Mouse (Mus musculus): ENCODE results near the gene Scamp4. TPM values are rescaled to one million over a fixed set of nuclear protein-coding genes. Genes with fewer than 3 reads are reported as not detected.

Scamp4 gene
- polyA plus RNA-seq, 1 experiment from 2014 or later = 105 TPM

DNA sequence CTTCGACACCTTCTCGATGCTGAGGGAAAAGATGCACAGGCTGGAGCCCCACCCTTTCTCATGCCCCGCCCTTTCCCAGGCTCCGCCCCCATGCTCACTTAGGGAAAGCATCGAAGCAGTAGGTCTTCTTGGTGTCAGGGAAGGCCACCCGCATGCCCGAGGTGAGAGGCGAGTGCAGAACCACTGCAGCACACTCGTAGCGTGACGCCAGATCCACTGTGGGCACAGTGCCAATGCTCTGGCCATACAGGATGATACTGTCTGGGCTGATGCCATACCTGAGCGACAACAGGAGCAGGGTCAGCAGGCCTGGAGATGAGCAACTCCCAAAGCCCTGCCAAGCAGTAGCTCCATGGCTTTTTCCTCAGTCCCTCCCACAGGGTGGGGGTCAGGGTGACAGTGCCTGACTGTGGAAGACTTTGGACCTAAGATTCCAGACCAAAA, 18.6 kb upstream of the Scamp4 start:
- Histone ChIP-seq H3K4me2 (replicated peaks) (0 out of 2 replicates have a peak overlapping the region, but pooled peaks have one; percentile 5), H3K9ac (peak overlapping the region; percentile 24; the same call in 1 of the 2 replicates), H3K27me3 (replicated peaks) (no peaks in the 10 kb centered on the region), H3K36me3 (peaks cover 16% of the 10 kb centered on the region), H3K4me1 (replicated peaks) (peaks cover 36% of the 10 kb centered on the region), H3K9me3 (no peaks in the 10 kb centered on the region), H3K27ac (peak overlapping the region; percentile 33; the same call in 1 of the 2 replicates), H3K4me3 (replicated peaks) (no peak overlapping the region)
- WGBS = 56% methylated on average over 12 of the region's 12 CpGs
- ATAC-seq = 0 out of 2 replicates have a peak, but pooled peaks have one; percentile 11

DNA sequence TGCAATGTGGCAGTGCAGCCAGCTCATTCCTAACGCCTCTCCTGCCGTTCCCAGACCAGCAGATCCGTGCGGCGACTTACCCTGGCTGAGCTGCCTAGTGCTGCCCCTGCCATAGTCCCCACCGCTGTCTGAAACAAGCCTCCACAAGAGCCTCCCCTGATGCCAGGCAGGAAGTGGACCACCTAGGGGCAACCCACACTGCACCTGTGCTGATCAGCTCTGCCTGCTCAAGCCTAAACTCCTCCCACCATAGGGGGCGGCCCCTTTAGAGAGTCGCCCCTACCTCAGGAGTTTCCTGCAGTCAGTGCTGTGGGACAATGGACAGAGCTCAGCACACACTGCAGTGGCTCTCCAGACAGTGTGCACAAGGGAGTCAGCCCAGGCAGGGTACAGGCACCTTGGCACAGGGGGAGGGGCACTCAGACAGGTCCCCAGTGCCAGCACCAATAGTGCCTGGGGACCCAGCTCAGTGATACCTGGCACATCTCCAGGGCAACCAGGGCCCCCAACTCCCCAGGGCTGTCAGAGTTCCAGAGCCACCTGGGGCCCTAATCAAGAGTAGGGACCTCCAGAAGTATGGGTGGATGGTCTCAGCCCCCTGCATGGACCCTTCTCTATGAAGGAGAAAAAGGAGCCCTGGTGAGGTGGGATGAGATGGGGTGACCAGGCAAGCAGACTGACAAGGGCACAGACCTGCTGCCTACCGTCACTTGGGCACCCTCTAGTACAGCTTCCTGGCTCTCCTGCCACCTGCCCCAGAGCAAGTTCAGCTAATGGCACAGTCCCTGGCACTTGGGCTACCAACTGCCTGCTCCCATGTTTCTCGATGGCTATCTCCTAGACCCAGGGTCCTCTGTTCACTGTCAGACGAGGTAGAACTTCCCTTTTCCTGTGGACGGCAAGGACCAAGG, 17.8 kb upstream of the Scamp4 start:
- H3K4me3 ChIP-seq (replicated peaks) = no peak overlapping the region
- peak overlapping the region; percentile 24; the same call in 1 of the 2 replicates for H3K9ac ChIP-seq
- H3K4me2 ChIP-seq (replicated peaks) = peak overlapping the region; percentile 29; the same call in 1 of the 2 replicates
- peaks cover 36% of the 10 kb centered on the region for H3K4me1 ChIP-seq (replicated peaks)
- 74% methylated on average over 12 of the region's 12 CpGs for WGBS
- peak overlapping the region; percentile 33; the same call in 1 of the 2 replicates for H3K27ac ChIP-seq
- H3K36me3 ChIP-seq = peaks cover 16% of the 10 kb centered on the region
- H3K27me3 ChIP-seq (replicated peaks) = no peaks in the 10 kb centered on the region
- ATAC-seq = 0 out of 2 replicates have a peak, but pooled peaks have one; percentile 4
- no peaks in the 10 kb centered on the region for H3K9me3 ChIP-seq

GRCm38 (mm10) chr10:80585581-80585980, 17.1 kb upstream of the Scamp4 start:
- Histone ChIP-seq H3K4me1 (replicated peaks) (peaks cover 36% of the 10 kb centered on the region), H3K9ac (no peak overlapping the region), H3K27me3 (replicated peaks) (no peaks in the 10 kb centered on the region), H3K27ac (no peak overlapping the region), H3K9me3 (no peaks in the 10 kb centered on the region), H3K36me3 (peaks cover 16% of the 10 kb centered on the region), H3K4me2 (replicated peaks) (peak overlapping the region; percentile 29), H3K4me3 (replicated peaks) (no peak overlapping the region)
- WGBS = 89% methylated on average over 8 of the region's 8 CpGs
- ATAC-seq = no peak

- WGBS = 90% methylated on average over 44 of the region's 51 CpGs
- Histone ChIP-seq H3K36me3 (peaks cover 16% of the 10 kb centered on the region), H3K9me3 (no peaks in the 10 kb centered on the region), H3K4me3 (replicated peaks) (peak overlapping the region; percentile 15; the same call in 1 of the 2 replicates), H3K27ac (0 out of 2 replicates have a peak overlapping the region, but pooled peaks have one; percentile 22), H3K4me1 (replicated peaks) (peaks cover 36% of the 10 kb centered on the region), H3K27me3 (replicated peaks) (no peaks in the 10 kb centered on the region), H3K9ac (0 out of 2 replicates have a peak overlapping the region, but pooled peaks have one; percentile 14), H3K4me2 (replicated peaks) (peak overlapping the region; percentile 29)
- no peak for ATAC-seq
These were observed 16.0 kb upstream of the Scamp4 start for GRCm38 (mm10) chr10:80586407-80587304.

- ATAC-seq = no peak
- 52% methylated on average over 3 of the region's 4 CpGs for WGBS
- Histone ChIP-seq H3K4me2 (replicated peaks) (no peak overlapping the region), H3K9ac (0 out of 2 replicates have a peak overlapping the region, but pooled peaks have one; percentile 14), H3K9me3 (no peaks in the 10 kb centered on the region), H3K27ac (0 out of 2 replicates have a peak overlapping the region, but pooled peaks have one; percentile 22), H3K36me3 (peaks cover 16% of the 10 kb centered on the region), H3K27me3 (replicated peaks) (no peaks in the 10 kb centered on the region), H3K4me1 (replicated peaks) (peaks cover 36% of the 10 kb centered on the region), H3K4me3 (replicated peaks) (no peak overlapping the region)
These were observed 15.4 kb upstream of the Scamp4 start for GRCm38 (mm10) chr10:80587305-80587657.

GRCm38 (mm10) chr10:80589127-80589878, 13.4 kb upstream of the Scamp4 start:
- Histone ChIP-seq H3K27me3 (replicated peaks) (no peaks in the 10 kb centered on the region), H3K9ac (peak overlapping the region; percentile 95), H3K36me3 (peaks cover 6% of the 10 kb centered on the region), H3K9me3 (no peaks in the 10 kb centered on the region), H3K4me2 (replicated peaks) (peak overlapping the region; percentile 93), H3K4me1 (replicated peaks) (peaks cover 31% of the 10 kb centered on the region), H3K4me3 (replicated peaks) (peak overlapping the region; percentile 90), H3K27ac (0 out of 2 replicates have a peak overlapping the region, but pooled peaks have one; percentile 9)
- WGBS = 16% methylated on average over 12 of the region's 12 CpGs
- ATAC-seq = no peak

GRCm38 (mm10) chr10:80589879-80590854, 12.5 kb upstream of the Scamp4 start, which contains the start of gene Abhd17a:
Abhd17a (minus strand) TSS chr10:80590341.
- peak; percentile 98 for ATAC-seq
- H3K27ac ChIP-seq = peak within 1 kb of the TSS; percentile 66; the same call in 1 of the 2 replicates
- H3K4me2 ChIP-seq (replicated peaks) = peak within 1 kb of the TSS; percentile 93
- peaks cover 6% of the 10 kb centered on the region for H3K36me3 ChIP-seq
- under 1% methylated on average over 69 of the region's 73 CpGs for WGBS
- peak within 1 kb of the TSS; percentile 90 for H3K4me3 ChIP-seq (replicated peaks)
- H3K9me3 ChIP-seq = no peaks in the 10 kb centered on the region
- no peaks in the 10 kb centered on the region for H3K27me3 ChIP-seq (replicated peaks)
- peak within 1 kb of the TSS; percentile 95 for H3K9ac ChIP-seq
- peaks cover 24% of the 10 kb centered on the region for H3K4me1 ChIP-seq (replicated peaks)

DNA sequence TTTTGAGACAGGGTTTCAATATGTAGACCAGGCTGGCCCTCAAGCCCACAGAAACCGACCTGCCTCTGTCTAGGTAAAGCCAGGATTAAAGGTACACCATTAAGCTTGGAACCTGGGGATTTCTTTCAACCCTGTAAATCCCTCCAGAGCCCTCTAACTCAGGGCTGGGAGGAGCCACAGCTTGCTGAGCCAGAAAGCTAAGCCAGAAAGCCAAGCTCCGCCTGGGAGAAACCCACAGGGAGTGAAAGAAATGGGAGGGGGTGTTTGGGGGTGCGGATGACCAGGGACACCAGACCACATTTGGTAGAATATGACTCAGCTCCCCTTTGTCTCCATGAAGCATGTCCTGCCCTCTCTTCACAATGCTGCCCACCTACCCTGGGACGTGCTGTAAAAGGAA, 6.4 kb upstream of the Scamp4 start:
- Histone ChIP-seq H3K4me3 (replicated peaks) (no peak overlapping the region), H3K4me1 (replicated peaks) (no peaks in the 10 kb centered on the region), H3K27me3 (replicated peaks) (no peaks in the 10 kb centered on the region), H3K9me3 (no peaks in the 10 kb centered on the region), H3K9ac (no peak overlapping the region), H3K36me3 (no peaks in the 10 kb centered on the region), H3K27ac (no peak overlapping the region), H3K4me2 (replicated peaks) (no peak overlapping the region)
- no peak for ATAC-seq
- 48% methylated on average over 4 of the region's 4 CpGs for WGBS

DNA sequence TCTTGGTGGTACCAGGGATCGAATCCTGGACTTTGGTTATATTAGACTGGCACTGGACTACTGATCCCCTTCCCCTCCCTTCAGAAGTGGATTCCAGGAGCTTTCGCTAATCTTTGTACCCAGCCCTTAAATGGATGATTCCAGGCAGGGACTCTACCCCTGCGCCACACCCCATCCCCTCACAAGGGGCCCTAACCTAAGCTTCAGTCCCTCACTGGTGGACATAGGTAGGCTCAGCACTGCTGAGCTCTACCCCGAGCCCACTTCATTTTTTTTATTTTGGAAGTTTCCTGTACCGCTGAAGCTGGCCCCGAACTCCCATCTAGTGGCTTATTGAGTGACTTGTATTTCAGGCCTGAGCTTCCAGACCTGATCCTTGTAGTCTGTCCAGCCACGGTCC, 692 bp downstream of the Scamp4 start:
- peak overlapping the region; percentile 75 for H3K9ac ChIP-seq
- no peaks in the 10 kb centered on the region for H3K27me3 ChIP-seq (replicated peaks)
- ATAC-seq = peak; percentile 23
- H3K36me3 ChIP-seq = peaks cover 24% of the 10 kb centered on the region
- WGBS = 27% methylated on average over 7 of the region's 7 CpGs
- peak overlapping the region; percentile 82 for H3K4me3 ChIP-seq (replicated peaks)
- peaks cover 26% of the 10 kb centered on the region for H3K4me1 ChIP-seq (replicated peaks)
- H3K4me2 ChIP-seq (replicated peaks) = peak overlapping the region; percentile 69
- H3K9me3 ChIP-seq = no peaks in the 10 kb centered on the region
- peak overlapping the region; percentile 93 for H3K27ac ChIP-seq

DNA sequence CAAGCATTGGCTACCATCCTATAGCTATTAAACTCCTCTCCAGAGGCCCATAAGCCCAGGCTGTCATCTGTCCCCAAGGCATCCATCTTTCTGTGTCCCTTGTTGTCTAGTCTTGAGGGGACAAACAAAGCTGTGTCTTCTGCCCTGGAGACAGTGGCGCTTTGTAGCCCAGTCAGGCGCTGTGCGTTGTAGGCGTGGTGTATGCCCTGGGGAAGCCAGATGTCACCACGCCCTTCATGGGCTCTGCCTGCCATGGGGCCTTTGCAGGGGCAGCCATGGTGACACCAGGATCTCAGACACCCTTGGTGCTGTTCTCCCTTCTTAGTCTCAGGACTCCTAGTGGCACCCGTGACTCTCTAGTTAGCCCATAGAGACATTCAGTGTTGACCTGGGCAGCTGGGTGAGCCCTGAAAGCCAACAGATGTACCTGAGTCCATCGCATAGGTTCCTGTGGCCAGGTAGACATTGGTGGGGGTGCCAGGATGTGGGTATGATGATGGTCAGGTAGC, 1.4 kb downstream of the Scamp4 start:
- no peaks in the 10 kb centered on the region for H3K9me3 ChIP-seq
- WGBS = 81% methylated on average over 7 of the region's 7 CpGs
- H3K36me3 ChIP-seq = peaks cover 31% of the 10 kb centered on the region
- H3K4me2 ChIP-seq (replicated peaks) = peak overlapping the region; percentile 69
- H3K4me3 ChIP-seq (replicated peaks) = peak overlapping the region; percentile 82
- peaks cover 26% of the 10 kb centered on the region for H3K4me1 ChIP-seq (replicated peaks)
- peak overlapping the region; percentile 93; the same call in 1 of the 2 replicates for H3K27ac ChIP-seq
- ATAC-seq = peak; percentile 23; the same call in 1 of the 2 replicates
- H3K27me3 ChIP-seq (replicated peaks) = no peaks in the 10 kb centered on the region
- H3K9ac ChIP-seq = peak overlapping the region; percentile 75

Measured in intestine, embryonic 15.5 days (tissue).